Mouse (Mus musculus): ENCODE measurements around the gene Foxc1. TPM values are rescaled to one million over a fixed set of nuclear protein-coding genes. Genes with fewer than 3 reads are reported as not detected.

The Foxc1 gene
- total and polyA plus RNA-seq, 2 experiments from 2014 or later, result 1.6 to 20.0 TPM

DNA sequence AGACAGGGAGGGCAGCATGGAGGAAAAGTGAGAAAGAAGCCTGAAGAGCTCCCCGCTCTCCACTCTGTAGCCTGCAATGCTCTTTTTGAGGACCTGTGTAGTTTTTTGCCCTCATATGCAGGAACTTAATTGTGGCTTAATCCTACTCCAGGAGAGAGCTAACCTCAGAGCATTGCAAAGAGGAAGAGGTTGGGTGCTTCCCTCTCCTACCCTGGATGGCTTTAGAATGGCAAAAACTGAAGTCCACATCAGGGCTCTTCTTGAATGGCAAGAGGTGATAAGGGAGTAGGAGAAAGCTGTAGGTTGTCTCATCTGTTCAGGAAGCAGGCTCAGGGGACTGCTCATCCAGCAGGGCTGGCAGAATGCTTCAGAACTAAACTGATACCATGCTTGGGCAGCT is 18.7 kb downstream of the Foxc1 start:
- Histone ChIP-seq H3K9ac (replicated peaks; ENCODE audit: low read depth, low read length) (no peak overlapping the region), H3K27me3 (ENCODE audit: control insufficient read depth, insufficient read depth, low read length) (0 out of 2 replicates have a peak, but pooled peaks cover 4% of the 10 kb centered on the region), H3K4me3 (ENCODE audit: low read depth, low read length) (no peak overlapping the region), H3K9me3 (replicated peaks; ENCODE audit: control insufficient read depth, low read length) (no peaks in the 10 kb centered on the region), H3K4me2 (ENCODE audit: low read depth, low read length) (no peak overlapping the region), H3K27ac (ENCODE audit: low read depth) (no peak overlapping the region), H3K4me1 (ENCODE audit: control insufficient read depth, insufficient read depth) (peaks cover 10% of the 10 kb centered on the region), H3K36me3 (replicated peaks; ENCODE audit: control insufficient read depth, insufficient read depth, low read length) (no peaks in the 10 kb centered on the region)
- WGBS, result 88% methylated on average over 1 of the region's 1 CpGs
- ATAC-seq (ENCODE audit: insufficient read depth, low read depth), result no peak
- no peak for DNase-seq (ENCODE audit: low spot score)
- TF ChIP-seq CTCF (IDR thresholded peaks at IDR 0.05; ENCODE audit: low read depth) (no peak), EP300 (IDR thresholded peaks at IDR 0.05; ENCODE audit: low read depth) (no peak)

DNA sequence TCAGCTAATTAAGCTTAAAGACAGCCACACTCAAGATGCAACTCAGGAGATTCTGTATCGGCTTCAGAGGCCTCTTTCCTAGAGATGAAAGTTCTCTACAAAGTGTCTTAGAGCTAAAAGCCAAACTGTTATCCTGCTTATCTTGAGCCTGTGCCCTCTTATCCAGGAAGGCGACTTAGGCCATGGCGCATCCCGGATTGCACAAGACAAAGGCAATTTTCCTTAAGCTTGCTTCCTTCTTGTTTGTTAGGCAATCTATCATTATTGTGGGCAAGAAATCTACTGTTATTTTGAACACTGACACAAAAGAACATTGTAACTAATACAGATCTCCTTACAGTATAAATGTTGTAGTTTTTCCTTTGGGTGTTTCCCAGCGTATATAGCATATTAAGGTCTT is 20.7 kb downstream of the Foxc1 start:
- TF ChIP-seq EP300 (IDR thresholded peaks at IDR 0.05; ENCODE audit: low read depth), result no peak
- TF ChIP-seq CTCF (IDR thresholded peaks at IDR 0.05; ENCODE audit: low read depth), result no peak
- no peak for ATAC-seq (ENCODE audit: insufficient read depth, low read depth)
- WGBS, result 56% methylated on average over 5 of the region's 5 CpGs
- no peak overlapping the region for H3K4me2 ChIP-seq (ENCODE audit: low read depth, low read length)
- no peak overlapping the region for H3K9ac ChIP-seq (replicated peaks; ENCODE audit: low read depth, low read length)
- H3K4me3 ChIP-seq (ENCODE audit: low read depth, low read length), result no peak overlapping the region
- H3K27me3 ChIP-seq (ENCODE audit: control insufficient read depth, insufficient read depth, low read length), result 0 out of 2 replicates have a peak, but pooled peaks cover 4% of the 10 kb centered on the region
- no peaks in the 10 kb centered on the region for H3K36me3 ChIP-seq (replicated peaks; ENCODE audit: control insufficient read depth, insufficient read depth, low read length)
- H3K9me3 ChIP-seq (replicated peaks; ENCODE audit: control insufficient read depth, low read length), result no peaks in the 10 kb centered on the region
- H3K27ac ChIP-seq (ENCODE audit: low read depth), result no peak overlapping the region
- H3K4me1 ChIP-seq (ENCODE audit: control insufficient read depth, insufficient read depth), result peaks cover 6% of the 10 kb centered on the region; the same call in 1 of the 2 replicates
- DNase-seq (ENCODE audit: low spot score), result no peak

DNA sequence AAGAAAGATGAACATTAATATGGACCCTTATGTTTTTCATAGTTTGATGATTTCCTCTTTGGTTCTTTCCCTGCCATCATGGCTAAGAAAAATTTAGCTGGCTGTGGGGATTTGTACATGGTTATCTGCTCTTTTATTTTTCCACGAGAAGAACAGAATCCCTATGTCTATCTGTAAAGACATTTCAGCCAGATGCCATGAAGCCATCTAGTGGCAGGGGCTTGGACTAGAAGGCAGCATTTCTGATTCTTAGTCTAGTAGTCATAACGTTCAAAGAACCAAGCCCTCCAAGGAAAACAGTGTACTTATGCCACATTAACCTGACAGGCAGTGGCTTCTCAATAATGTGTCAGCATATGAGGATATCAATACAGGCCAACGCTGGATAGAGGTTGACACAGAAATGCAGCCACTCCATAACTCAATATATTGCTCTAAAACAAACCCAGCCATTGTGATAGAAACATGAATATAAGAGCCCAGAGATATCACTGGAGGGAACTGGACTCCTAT is 21.4 kb downstream of the Foxc1 start:
- TF ChIP-seq CTCF (IDR thresholded peaks at IDR 0.05; ENCODE audit: low read depth) (peak; percentile 30; the same call in 1 of the 2 replicates), EP300 (IDR thresholded peaks at IDR 0.05; ENCODE audit: low read depth) (no peak)
- no peaks in the 10 kb centered on the region for H3K36me3 ChIP-seq (replicated peaks; ENCODE audit: control insufficient read depth, insufficient read depth, low read length)
- ATAC-seq (ENCODE audit: insufficient read depth, low read depth) (no peak), DNase-seq (ENCODE audit: low spot score) (no peak)
- no peaks in the 10 kb centered on the region for H3K9me3 ChIP-seq (replicated peaks; ENCODE audit: control insufficient read depth, low read length)
- H3K4me2 ChIP-seq (ENCODE audit: low read depth, low read length), result no peak overlapping the region
- H3K27ac ChIP-seq (ENCODE audit: low read depth), result no peak overlapping the region
- H3K4me1 ChIP-seq (ENCODE audit: control insufficient read depth, insufficient read depth), result peaks cover 6% of the 10 kb centered on the region; the same call in 1 of the 2 replicates
- 0 out of 2 replicates have a peak, but pooled peaks cover 4% of the 10 kb centered on the region for H3K27me3 ChIP-seq (ENCODE audit: control insufficient read depth, insufficient read depth, low read length)
- H3K4me3 ChIP-seq (ENCODE audit: low read depth, low read length), result no peak overlapping the region
- WGBS, result 35% methylated on average over 3 of the region's 3 CpGs
- no peak overlapping the region for H3K9ac ChIP-seq (replicated peaks; ENCODE audit: low read depth, low read length)

DNA sequence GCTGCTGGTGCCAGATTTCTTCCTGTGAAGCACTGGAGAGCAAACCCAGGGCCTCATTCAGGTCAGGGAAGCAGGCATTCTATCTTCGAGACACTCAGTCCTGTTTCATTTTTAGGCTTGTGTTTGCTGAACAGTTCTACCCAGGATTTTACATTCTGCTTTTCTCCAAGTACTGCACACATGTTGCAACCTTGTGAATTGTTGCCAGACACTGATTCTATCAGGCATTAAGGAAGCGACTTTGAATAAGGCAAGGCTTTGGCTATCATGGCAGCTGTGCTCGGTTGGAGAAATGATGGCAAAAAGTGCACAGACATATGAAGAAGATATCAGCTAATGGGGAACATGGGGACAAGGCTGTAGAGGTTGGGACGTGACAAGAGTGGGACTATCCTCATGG is 22.0 kb downstream of the Foxc1 start:
- H3K4me2 ChIP-seq (ENCODE audit: low read depth, low read length), result no peak overlapping the region
- no peaks in the 10 kb centered on the region for H3K36me3 ChIP-seq (replicated peaks; ENCODE audit: control insufficient read depth, insufficient read depth, low read length)
- no peak overlapping the region for H3K9ac ChIP-seq (replicated peaks; ENCODE audit: low read depth, low read length)
- H3K4me1 ChIP-seq (ENCODE audit: control insufficient read depth, insufficient read depth), result peaks cover 6% of the 10 kb centered on the region; the same call in 1 of the 2 replicates
- H3K27ac ChIP-seq (ENCODE audit: low read depth), result no peak overlapping the region
- 79% methylated on average over 4 of the region's 4 CpGs for WGBS
- 0 out of 2 replicates have a peak, but pooled peaks cover 4% of the 10 kb centered on the region for H3K27me3 ChIP-seq (ENCODE audit: control insufficient read depth, insufficient read depth, low read length)
- ATAC-seq (ENCODE audit: insufficient read depth, low read depth) (no peak), DNase-seq (ENCODE audit: low spot score) (no peak)
- no peaks in the 10 kb centered on the region for H3K9me3 ChIP-seq (replicated peaks; ENCODE audit: control insufficient read depth, low read length)
- TF ChIP-seq CTCF (IDR thresholded peaks at IDR 0.05; ENCODE audit: low read depth), result no peak
- TF ChIP-seq EP300 (IDR thresholded peaks at IDR 0.05; ENCODE audit: low read depth), result no peak
- no peak overlapping the region for H3K4me3 ChIP-seq (ENCODE audit: low read depth, low read length)

DNA sequence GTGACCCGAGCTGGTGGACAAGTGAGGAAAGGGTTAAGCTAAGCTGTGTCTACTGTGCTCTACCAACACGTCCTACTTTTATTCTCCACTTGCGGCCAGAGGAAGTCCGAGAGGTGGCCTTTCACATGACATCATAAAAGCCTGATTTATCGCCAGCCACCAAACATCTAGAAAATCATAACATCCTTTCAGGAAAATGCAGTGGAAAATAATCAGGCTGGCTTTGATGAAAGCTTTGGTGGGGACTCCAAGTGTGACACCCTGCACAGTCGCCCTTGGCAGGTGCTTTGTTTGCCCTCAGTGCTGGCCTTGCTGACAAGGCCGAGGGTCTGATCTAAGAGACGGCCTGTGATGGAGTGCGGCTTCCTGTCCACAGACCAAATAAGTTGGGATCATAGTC is 23.9 kb downstream of the Foxc1 start:
- Histone ChIP-seq H3K27ac (ENCODE audit: low read depth) (no peak overlapping the region), H3K4me3 (ENCODE audit: low read depth, low read length) (no peak overlapping the region)
- no peak for DNase-seq (ENCODE audit: low spot score)

DNA sequence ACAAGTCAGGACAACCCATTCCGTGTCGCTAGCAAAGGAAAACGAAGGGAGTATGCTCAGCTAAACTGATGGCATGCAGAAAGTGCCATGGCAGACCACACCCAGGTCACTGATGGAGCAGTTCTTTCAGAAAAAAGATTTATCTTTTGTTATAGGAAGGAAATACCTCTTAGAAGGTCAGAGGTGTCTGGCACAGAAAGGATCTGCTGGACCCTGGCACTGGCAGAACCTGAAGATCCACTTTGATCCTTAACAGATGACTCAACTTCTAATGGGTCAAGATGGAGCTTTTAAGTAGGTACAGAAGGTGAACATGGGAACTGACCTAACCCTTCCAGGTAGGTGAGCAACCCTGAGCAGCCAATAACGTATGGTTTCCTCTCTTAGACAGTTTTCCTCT is 29.4 kb downstream of the Foxc1 start:
- ATAC-seq (ENCODE audit: insufficient read depth, low read depth) (no peak), DNase-seq (ENCODE audit: low spot score) (no peak)
- 80% methylated on average over 4 of the region's 4 CpGs for WGBS
- Histone ChIP-seq H3K4me1 (ENCODE audit: control insufficient read depth, insufficient read depth) (no peaks in the 10 kb centered on the region), H3K27ac (ENCODE audit: low read depth) (no peak overlapping the region), H3K4me3 (ENCODE audit: low read depth, low read length) (no peak overlapping the region), H3K27me3 (ENCODE audit: control insufficient read depth, insufficient read depth, low read length) (no peaks in the 10 kb centered on the region), H3K36me3 (replicated peaks; ENCODE audit: control insufficient read depth, insufficient read depth, low read length) (no peaks in the 10 kb centered on the region), H3K9ac (replicated peaks; ENCODE audit: low read depth, low read length) (no peak overlapping the region), H3K4me2 (ENCODE audit: low read depth, low read length) (no peak overlapping the region), H3K9me3 (replicated peaks; ENCODE audit: control insufficient read depth, low read length) (no peaks in the 10 kb centered on the region)
- TF ChIP-seq CTCF (IDR thresholded peaks at IDR 0.05; ENCODE audit: low read depth) (no peak), EP300 (IDR thresholded peaks at IDR 0.05; ENCODE audit: low read depth) (no peak)

More for the DNA sequence above, 23.9 kb downstream of the Foxc1 start:
- Histone ChIP-seq H3K4me1 (ENCODE audit: control insufficient read depth, insufficient read depth) (peaks cover 6% of the 10 kb centered on the region; the same call in 1 of the 2 replicates), H3K9ac (replicated peaks; ENCODE audit: low read depth, low read length) (no peak overlapping the region), H3K36me3 (replicated peaks; ENCODE audit: control insufficient read depth, insufficient read depth, low read length) (no peaks in the 10 kb centered on the region), H3K4me2 (ENCODE audit: low read depth, low read length) (no peak overlapping the region), H3K27me3 (ENCODE audit: control insufficient read depth, insufficient read depth, low read length) (no peaks in the 10 kb centered on the region), H3K9me3 (replicated peaks; ENCODE audit: control insufficient read depth, low read length) (no peaks in the 10 kb centered on the region)
- TF ChIP-seq EP300 (IDR thresholded peaks at IDR 0.05; ENCODE audit: low read depth) (no peak), CTCF (IDR thresholded peaks at IDR 0.05; ENCODE audit: low read depth) (no peak)
- 47% methylated on average over 9 of the region's 9 CpGs for WGBS
- no peak for ATAC-seq (ENCODE audit: insufficient read depth, low read depth)
